Mouse (Mus musculus) layer of hippocampus, adult 9-10 months (tissue): ENCODE results near the gene Stk10.

ENCODE experiments used
- DNase-seq: peaks from one replicate; pipeline ENCODE4 v3.0.0; 2022; ENCODE audit warnings: low spot score

Gene Stk10

GRCm38 (mm10) chr11:32632671-32633070 is 99.6 kb downstream of the Stk10 start:
- no peak for DNase-seq

- DNase-seq: no peak
Measured at GRCm38 (mm10) chr11:32633542-32633941, 100.4 kb downstream of the Stk10 start.

GRCm38 (mm10) chr11:32634143-32634542 is 101.0 kb downstream of the Stk10 start:
- no peak for DNase-seq

GRCm38 (mm10) chr11:32634842-32635241 is 101.7 kb downstream of the Stk10 start:
- no peak for DNase-seq

GRCm38 (mm10) chr11:32636275-32636674 is 103.2 kb downstream of the Stk10 start:
- no peak for DNase-seq

GRCm38 (mm10) chr11:32638521-32639255 is 105.6 kb downstream of the Stk10 start:
- no peak for DNase-seq

- DNase-seq: no peak
Measured at GRCm38 (mm10) chr11:32640617-32641016, 107.5 kb downstream of the Stk10 start.

GRCm38 (mm10) chr11:32642249-32642876 is 109.3 kb downstream of the Stk10 start, which contains the start of gene Fbxw11:
Fbxw11 (plus strand) TSS chr11:32642724.
- DNase-seq: peak; percentile 73

- no peak for DNase-seq
Measured at GRCm38 (mm10) chr11:32642899-32643886, 110.1 kb downstream of the Stk10 start.

- no peak for DNase-seq
Measured at GRCm38 (mm10) chr11:32644010-32644409, 110.9 kb downstream of the Stk10 start.

GRCm38 (mm10) chr11:32647265-32647664 is 114.2 kb downstream of the Stk10 start:
- DNase-seq: no peak

GRCm38 (mm10) chr11:32650236-32650749 is 117.2 kb downstream of the Stk10 start:
- no peak for DNase-seq

GRCm38 (mm10) chr11:32650893-32651590 is 117.9 kb downstream of the Stk10 start:
- no peak for DNase-seq

- no peak for DNase-seq
Measured at GRCm38 (mm10) chr11:32651723-32652122, 118.6 kb downstream of the Stk10 start.

GRCm38 (mm10) chr11:32662082-32662656 is 129.1 kb downstream of the Stk10 start:
- peak; percentile 47 for DNase-seq

- no peak for DNase-seq
Measured at GRCm38 (mm10) chr11:32665639-32666038, 132.5 kb downstream of the Stk10 start.

- no peak for DNase-seq
Measured at GRCm38 (mm10) chr11:32666983-32667382, 133.9 kb downstream of the Stk10 start.

- DNase-seq: no peak
Measured at GRCm38 (mm10) chr11:32671480-32671879, 138.4 kb downstream of the Stk10 start.
